Mouse (Mus musculus): ENCODE results near the gene Slc7a7.
A peak's percentile ranks its signal among the peaks of the same experiment; 100 is the strongest.
"Not testable (repeated sequence)": the region's sequence is repeated elsewhere in the genome, so short reads cannot be mapped to it uniquely, and the experiment has no call there.

Gene Slc7a7

DNA sequence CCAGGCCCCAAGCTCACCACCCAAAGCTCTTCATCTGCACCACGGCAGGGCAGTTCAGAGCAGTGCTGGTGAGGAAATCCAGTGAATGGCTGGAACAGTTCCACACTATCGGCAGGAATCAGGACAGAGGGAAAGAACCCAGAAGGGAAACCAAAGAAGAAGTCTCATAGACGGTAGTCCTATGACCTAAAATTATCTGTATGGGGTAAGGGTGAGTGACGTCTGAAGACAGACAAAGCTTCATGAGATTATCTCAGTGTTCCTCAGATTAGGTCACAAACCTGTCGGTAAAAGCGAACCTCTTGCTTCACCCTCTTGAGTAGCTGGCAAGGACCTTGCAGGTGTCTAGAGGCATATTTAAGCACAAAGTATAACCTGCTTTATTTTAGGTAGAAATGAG lies 40.4 kb downstream of the Slc7a7 start:
- no peak for DNase-seq (ENCODE audit: low spot score in 2 of 2)

- peak; percentile 24 to 30 for DNase-seq (ENCODE audit: low spot score in 2 of 2)
Observed at GRCm38 (mm10) chr14:54375916-54376315, 41.7 kb downstream of the Slc7a7 start.

- DNase-seq (ENCODE audit: low spot score in 2 of 2), result no peak
Observed at GRCm38 (mm10) chr14:54372923-54373322, 44.7 kb downstream of the Slc7a7 start.

DNA sequence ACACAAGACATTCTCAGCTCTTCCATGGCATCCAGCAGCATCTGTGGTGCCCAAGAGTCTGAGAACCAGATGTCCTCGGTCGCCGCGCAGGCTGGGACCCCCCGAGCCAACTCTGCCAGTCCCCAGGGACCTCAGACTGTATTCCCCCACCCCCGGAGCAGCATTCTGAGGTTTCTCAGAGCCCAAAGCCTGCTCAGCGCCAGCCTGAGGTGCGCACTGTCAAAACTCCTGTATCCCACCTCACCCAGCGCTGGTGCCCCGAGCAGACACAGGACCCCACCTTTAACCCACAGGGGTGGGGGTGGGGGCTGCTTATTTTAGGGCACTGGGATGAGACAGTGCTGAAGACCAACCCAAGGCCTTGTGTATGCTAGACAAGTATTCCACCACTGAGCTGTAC lies 46.1 kb downstream of the Slc7a7 start:
- DNase-seq (ENCODE audit: low spot score in 2 of 2), result no peak

GRCm38 (mm10) chr14:54370595-54370994 lies 47.0 kb downstream of the Slc7a7 start:
- no peak for DNase-seq (ENCODE audit: low spot score in 2 of 2)

DNA sequence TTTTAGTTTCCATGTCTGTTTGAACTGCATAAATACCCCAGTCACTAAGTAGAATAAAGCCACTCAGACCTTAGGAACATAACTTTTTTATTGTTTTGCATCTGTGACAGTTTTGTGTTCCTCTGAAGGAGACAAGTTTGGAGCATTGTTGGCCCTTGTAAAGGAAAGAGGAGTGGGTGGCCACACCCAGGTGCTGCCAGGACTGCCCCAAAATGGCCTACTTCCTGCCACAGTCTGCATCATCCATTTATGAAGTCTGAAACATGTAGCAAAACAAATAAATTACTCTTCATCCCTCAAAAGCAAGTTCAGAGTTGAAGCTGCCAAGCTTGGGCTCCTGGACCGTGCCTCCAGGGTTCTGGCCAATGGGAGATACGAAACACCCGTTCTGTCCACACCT lies 48.2 kb downstream of the Slc7a7 start:
- DNase-seq (ENCODE audit: low spot score in 2 of 2), result no peak

DNA sequence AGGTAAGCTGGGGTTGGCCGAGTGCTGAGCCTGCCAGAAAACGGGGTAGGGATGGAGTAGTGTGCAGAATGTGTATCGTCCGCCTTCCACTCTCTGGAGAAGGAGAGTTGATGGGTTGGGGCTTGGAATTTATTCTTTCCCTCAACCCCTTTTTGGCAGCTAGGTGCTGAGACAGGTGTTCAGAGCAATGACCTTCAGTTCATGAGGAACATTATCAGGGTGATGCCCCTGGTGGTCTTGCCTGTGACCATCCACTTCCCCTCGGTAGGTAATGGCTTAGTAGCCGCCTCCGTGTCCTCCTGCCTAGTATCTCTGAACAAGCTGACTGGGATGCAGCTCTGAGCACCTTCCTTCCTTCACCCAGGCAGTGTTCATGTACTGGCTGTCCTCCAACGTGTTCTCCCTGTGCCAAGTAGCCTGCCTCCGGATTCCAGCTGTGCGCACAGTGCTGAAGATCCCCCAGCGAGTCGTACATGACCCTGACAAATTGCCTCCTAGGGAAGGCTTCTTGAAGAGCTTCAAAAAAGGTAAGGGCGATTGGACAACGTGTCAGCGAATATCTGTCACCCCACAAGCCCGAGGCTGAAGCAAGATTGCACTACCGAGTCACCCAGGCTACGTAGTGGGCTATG lies 50.0 kb downstream of the Slc7a7 start:
- DNase-seq (ENCODE audit: low spot score in 2 of 2), result peak in 1 of 2 experiments; percentile 12

DNA sequence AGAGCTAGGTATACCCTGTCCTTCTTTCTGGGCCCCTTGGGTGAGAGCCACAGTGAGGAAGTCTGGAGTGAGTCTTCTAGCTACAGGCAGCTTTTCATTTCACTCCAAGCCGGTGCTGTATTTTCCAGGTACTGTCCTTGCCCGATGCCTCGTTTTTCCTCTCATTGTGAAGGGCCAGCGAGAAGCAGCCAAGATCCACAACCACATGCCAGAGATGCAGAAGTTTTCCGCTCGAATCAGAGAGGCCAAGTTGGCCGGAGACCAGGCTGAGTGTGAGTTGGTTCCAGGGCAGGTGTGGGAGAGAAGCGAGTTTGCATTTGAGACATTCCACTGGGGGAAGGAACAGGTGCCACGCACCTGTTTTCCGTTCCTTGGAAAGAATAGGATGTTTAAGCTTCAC lies 51.0 kb downstream of the Slc7a7 start:
- DNase-seq (ENCODE audit: low spot score in 2 of 2), result peak in 1 of 2 experiments; percentile 8

DNA sequence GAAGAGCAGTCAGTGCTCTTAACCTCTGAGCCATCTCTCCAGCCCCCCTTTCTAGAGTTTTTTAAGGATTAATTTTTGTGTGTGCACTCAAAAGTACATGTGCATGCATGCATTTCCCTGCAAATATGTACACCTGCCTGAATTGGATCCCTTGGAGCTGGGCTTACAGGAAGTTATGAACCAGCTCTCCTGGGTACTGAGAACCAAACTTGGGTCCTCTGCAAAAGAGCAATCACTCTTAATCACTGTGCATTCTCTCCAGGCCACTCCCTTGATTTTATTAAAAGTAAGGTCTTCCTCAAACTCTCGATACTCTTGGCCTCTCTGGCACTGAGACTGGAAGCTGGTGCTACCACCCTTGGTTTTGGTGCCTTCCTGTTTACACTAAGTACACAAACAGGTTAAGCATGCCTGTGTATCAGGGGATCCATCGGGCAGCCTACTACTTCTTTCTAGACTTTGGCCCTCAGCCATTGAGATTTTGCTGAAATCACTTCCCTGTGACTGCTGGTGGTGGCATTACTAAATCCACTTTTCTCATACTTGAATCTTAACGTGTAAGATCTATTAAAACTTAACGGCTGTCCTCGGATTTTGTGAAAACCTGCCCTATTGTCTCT lies 52.4 kb downstream of the Slc7a7 start:
- DNase-seq (ENCODE audit: low spot score in 2 of 2), result no peak

- no peak for DNase-seq (ENCODE audit: low spot score in 2 of 2)
Observed at GRCm38 (mm10) chr14:54363156-54363555, 54.4 kb downstream of the Slc7a7 start.

GRCm38 (mm10) chr14:54360577-54361340 lies 56.8 kb downstream of the Slc7a7 start, which contains the start of gene Oxa1l:
Oxa1l (plus strand) TSS chr14:54360834.
- peak; percentile 90 to 94 for DNase-seq (ENCODE audit: low spot score in 2 of 2)

- no peak for DNase-seq (ENCODE audit: low spot score in 2 of 2)
Observed at GRCm38 (mm10) chr14:54354406-54354805, 63.2 kb downstream of the Slc7a7 start.

- no peak for DNase-seq (ENCODE audit: low spot score in 2 of 2)
Observed at GRCm38 (mm10) chr14:54352314-54352713, 65.3 kb downstream of the Slc7a7 start.

GRCm38 (mm10) chr14:54350773-54351541 lies 66.6 kb downstream of the Slc7a7 start:
- not testable (repeated sequence) for DNase-seq (ENCODE audit: low spot score in 2 of 2)

DNA sequence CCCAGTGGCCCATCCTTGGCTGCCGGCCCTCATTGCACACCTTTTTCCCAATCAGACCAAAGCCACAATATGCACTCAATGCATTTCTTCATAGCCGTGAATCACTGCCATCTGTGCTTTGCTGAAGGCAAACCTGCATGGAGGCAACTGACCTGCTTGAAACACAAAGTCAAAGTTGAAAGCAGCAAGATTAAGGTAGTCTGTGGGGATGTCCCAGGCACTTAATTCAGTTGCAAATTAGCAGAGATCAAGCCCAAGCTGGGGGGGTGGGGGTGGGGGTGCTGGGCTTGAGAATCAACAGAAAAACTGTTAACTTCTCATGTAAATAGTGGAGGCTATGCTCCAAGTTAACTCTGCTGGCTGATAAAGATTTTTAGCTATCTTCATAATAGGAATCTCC lies 75.8 kb downstream of the Slc7a7 start:
- not testable (repeated sequence) for DNase-seq (ENCODE audit: low spot score in 2 of 2)

- DNase-seq (ENCODE audit: low spot score in 2 of 2), result no peak
Observed at GRCm38 (mm10) chr14:54340836-54341235, 76.7 kb downstream of the Slc7a7 start.

GRCm38 (mm10) chr14:54333452-54334189 lies 84.0 kb downstream of the Slc7a7 start:
- DNase-seq (ENCODE audit: low spot score in 2 of 2), result peak in 1 of 2 experiments; percentile 25

DNA sequence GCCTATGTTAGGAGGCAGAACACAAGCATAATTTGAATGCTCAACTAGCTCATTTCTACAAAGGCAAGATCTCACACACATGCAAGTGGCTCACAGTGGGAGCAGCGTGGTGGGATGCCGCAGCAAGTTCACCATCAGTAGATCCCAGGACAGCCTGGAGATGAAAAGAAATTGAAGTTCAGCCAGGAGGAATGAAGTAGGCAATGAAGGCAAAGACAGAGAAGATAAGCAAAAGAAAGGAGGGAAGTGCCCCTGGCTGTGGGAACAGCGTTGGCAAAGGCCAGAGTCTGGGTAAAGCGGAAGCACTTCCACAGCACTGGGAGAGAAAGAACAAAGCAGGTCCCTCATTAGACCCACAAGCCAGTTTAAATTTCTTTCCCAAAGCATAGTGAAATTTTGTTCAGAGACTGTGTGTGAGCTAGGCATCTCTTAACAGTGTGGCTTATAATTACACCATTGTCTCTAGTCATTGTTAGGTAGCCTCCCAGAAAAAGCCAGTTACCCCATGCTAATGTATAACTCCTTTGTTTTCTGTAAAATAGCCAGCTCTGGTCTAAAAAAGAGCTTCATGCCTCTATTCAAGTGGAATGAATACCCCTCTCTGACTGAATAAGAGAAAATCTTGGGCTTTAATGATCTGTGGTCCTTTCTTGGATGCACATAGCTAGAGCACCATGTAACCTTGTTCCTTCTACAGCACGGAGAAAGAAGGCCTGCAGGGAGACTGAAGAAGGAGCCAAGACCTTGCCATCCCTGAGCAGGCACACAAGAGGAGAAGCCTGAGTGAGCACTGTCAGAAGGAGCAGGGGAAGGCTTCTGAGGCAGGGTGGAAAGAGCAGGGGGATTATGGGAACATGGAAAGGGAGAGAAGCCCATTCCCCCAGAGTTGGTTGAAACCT lies 85.2 kb downstream of the Slc7a7 start:
- DNase-seq (ENCODE audit: low spot score in 2 of 2), result no peak

- DNase-seq (ENCODE audit: low spot score in 2 of 2), result no peak
Observed at GRCm38 (mm10) chr14:54331178-54331577, 86.4 kb downstream of the Slc7a7 start.

GRCm38 (mm10) chr14:54329201-54329600 lies 88.4 kb downstream of the Slc7a7 start:
- no peak for DNase-seq (ENCODE audit: low spot score in 2 of 2)

Measured in heart, adult 9 months (tissue).